Mouse (Mus musculus): ENCODE measurements around the gene Fosl1. TPM values are rescaled to one million over a fixed set of nuclear protein-coding genes. Genes with fewer than 3 reads are reported as not detected.
A peak's percentile ranks its signal among the peaks of the same experiment; 100 is the strongest.

Gene Fosl1
- polyA plus RNA-seq, 1 experiment from 2014 or later: 0.16 TPM

DNA sequence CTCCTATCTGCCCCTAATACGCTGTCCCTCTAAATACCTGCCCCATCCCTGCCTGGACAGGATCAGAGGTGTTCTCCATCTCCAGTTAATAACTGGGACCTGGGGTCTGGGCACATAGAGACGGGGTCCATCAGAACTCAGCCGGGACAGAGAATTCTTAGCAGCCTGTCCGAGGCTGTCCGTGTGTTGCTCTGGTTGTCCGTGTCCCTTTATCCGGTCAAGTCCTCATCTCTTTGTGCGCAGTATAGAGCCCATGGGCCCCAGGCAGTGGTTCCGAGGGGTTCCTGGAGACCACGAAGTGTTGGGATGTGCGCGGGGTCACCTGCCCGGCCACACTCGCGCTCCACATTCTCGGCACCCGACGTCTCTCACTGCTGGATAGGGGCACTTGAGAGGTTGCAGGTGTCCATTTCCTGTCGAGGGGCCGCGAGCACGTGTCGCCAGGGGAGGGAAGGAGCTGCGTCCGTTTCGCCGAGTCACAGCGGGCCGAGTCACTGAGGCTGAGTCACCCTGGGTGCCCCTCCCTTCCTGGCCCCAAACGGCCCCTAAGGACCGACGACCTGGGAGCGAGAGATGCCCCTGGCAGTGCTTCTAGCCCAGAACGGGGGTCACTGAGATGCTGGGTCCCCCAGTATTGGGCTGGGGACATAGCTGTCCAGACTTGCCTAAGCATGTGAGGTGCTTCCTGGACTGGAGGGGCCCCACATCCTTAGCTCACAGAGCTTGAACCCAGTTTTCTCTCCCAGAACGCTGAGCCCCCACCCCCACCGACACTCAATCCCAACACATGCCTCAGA lies 1.2 kb downstream of the Fosl1 start:
- H3K4me1 ChIP-seq (ENCODE audit: control insufficient read depth, insufficient read depth, low read length): peaks cover 19% of the 10 kb centered on the region
- peak overlapping the region; percentile 79 for H3K4me2 ChIP-seq (ENCODE audit: low read depth, low read length)
- WGBS: 5% methylated on average over 36 of the region's 36 CpGs
- H3K27me3 ChIP-seq (ENCODE audit: control insufficient read depth, insufficient read depth, low read length): peaks cover 45% of the 10 kb centered on the region
- H3K9ac ChIP-seq (ENCODE audit: low read length): peak overlapping the region; percentile 58; the same call in 1 of the 2 replicates
- no peak for ATAC-seq (replicated peaks; ENCODE audit: extremely low read depth, insufficient read depth, low FRiP score)
- H3K36me3 ChIP-seq (ENCODE audit: control insufficient read depth, insufficient read depth): no peaks in the 10 kb centered on the region
- peak overlapping the region; percentile 53 for H3K4me3 ChIP-seq (ENCODE audit: low read length)
- H3K27ac ChIP-seq (ENCODE audit: low read length): no peak overlapping the region
- H3K9me3 ChIP-seq (replicated peaks; ENCODE audit: control insufficient read depth, low read length): no peaks in the 10 kb centered on the region

DNA sequence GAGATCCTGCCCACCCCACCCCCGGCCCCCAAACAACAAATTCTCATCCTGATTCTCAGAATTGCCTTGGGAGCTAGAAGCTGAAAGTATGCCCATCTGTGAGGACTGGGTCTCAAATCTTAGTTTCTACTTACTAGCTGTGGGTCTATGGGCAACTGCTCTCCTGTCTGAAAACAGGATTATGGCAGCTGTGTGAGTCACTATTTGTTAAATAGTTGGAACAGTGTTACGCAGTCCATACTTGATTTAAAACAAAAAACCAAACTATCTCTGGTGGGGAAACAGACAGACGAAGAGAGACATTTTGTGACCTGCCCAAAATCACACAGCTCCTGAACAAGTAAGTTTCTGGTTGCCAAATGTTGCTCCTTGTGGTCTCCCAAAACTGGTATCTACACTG lies 2.3 kb downstream of the Fosl1 start:
- H3K36me3 ChIP-seq (ENCODE audit: control insufficient read depth, insufficient read depth): no peaks in the 10 kb centered on the region
- no peaks in the 10 kb centered on the region for H3K9me3 ChIP-seq (replicated peaks; ENCODE audit: control insufficient read depth, low read length)
- peaks cover 40% of the 10 kb centered on the region for H3K27me3 ChIP-seq (ENCODE audit: control insufficient read depth, insufficient read depth, low read length)
- H3K4me1 ChIP-seq (ENCODE audit: control insufficient read depth, insufficient read depth, low read length): peaks cover 19% of the 10 kb centered on the region
- WGBS: 76% methylated on average over 3 of the region's 3 CpGs
- H3K9ac ChIP-seq (ENCODE audit: low read length): no peak overlapping the region
- H3K27ac ChIP-seq (ENCODE audit: low read length): no peak overlapping the region
- ATAC-seq (replicated peaks; ENCODE audit: extremely low read depth, insufficient read depth, low FRiP score): no peak
- no peak overlapping the region for H3K4me2 ChIP-seq (ENCODE audit: low read depth, low read length)
- no peak overlapping the region for H3K4me3 ChIP-seq (ENCODE audit: low read length)

DNA sequence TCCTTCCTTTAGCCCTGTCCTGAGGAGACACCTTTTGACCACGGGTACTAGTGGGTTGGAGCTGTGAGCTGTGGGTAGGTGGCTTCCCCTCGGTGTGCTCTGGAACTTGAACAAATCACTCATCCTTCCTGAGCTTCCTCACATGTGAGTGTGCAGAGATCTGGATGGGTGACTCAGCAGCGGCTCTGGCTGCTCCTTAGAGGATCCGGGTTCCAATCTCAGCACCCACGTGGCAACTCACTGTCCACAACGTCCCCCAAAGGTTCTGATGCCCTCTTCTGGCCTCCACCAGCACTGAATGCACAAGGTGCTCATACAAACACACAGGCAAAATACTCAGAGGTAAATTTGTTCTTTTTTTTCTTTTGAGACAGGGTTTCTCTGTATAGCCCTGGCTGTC lies 4.4 kb downstream of the Fosl1 start:
- Histone ChIP-seq H3K9me3 (replicated peaks; ENCODE audit: control insufficient read depth, low read length) (no peaks in the 10 kb centered on the region), H3K9ac (ENCODE audit: low read length) (no peak overlapping the region), H3K36me3 (ENCODE audit: control insufficient read depth, insufficient read depth) (no peaks in the 10 kb centered on the region), H3K4me1 (ENCODE audit: control insufficient read depth, insufficient read depth, low read length) (peaks cover 34% of the 10 kb centered on the region), H3K27ac (ENCODE audit: low read length) (no peak overlapping the region), H3K4me2 (ENCODE audit: low read depth, low read length) (no peak overlapping the region), H3K4me3 (ENCODE audit: low read length) (no peak overlapping the region), H3K27me3 (ENCODE audit: control insufficient read depth, insufficient read depth, low read length) (peaks cover 29% of the 10 kb centered on the region)
- no peak for ATAC-seq (replicated peaks; ENCODE audit: extremely low read depth, insufficient read depth, low FRiP score)
- WGBS: 67% methylated on average over 6 of the region's 6 CpGs

DNA sequence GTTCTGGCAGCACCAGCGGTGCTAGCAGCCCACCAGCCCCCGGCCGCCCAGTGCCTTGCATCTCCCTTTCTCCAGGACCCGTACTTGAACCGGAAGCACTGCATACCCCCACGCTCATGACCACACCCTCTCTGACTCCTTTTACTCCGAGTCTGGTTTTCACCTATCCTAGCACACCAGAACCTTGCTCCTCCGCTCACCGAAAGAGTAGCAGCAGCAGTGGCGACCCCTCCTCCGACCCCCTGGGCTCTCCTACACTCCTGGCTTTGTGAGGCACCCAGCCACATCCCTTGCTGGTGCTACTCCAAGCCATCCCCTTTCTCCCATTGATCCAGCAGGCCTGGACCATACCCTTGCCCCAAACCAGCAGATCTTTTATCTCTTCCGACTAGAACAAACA lies 7.7 kb downstream of the Fosl1 start:
- 75% methylated on average over 12 of the region's 12 CpGs for WGBS
- Histone ChIP-seq H3K27me3 (ENCODE audit: control insufficient read depth, insufficient read depth, low read length) (peaks cover 6% of the 10 kb centered on the region), H3K4me3 (ENCODE audit: low read length) (peak overlapping the region; percentile 71), H3K27ac (ENCODE audit: low read length) (no peak overlapping the region), H3K9ac (ENCODE audit: low read length) (peak overlapping the region; percentile 82), H3K4me2 (ENCODE audit: low read depth, low read length) (peak overlapping the region; percentile 98), H3K9me3 (replicated peaks; ENCODE audit: control insufficient read depth, low read length) (no peaks in the 10 kb centered on the region), H3K36me3 (ENCODE audit: control insufficient read depth, insufficient read depth) (no peaks in the 10 kb centered on the region), H3K4me1 (ENCODE audit: control insufficient read depth, insufficient read depth, low read length) (peaks cover 25% of the 10 kb centered on the region)
- ATAC-seq (replicated peaks; ENCODE audit: extremely low read depth, insufficient read depth, low FRiP score): no peak

DNA sequence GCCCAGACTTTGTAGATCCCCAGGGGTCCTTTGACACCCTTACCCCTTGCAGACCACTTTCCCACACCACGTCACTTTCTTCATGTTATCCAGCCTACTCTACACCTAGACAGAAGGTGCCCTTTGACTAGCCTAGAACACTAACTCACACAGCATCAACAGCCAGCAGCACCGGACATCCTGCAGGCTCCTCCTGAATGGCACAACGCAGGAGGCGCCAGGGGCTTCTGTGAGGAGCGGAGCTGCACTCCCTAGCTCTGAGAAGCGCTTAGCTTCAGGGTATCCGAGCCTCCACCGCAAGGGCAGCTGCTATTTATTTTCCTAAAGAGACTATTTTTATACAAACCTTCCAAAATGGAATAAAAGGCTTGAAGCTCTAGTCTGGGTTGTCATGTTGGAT lies 8.2 kb downstream of the Fosl1 start:
- peak overlapping the region; percentile 82 for H3K9ac ChIP-seq (ENCODE audit: low read length)
- peak overlapping the region; percentile 89 for H3K27ac ChIP-seq (ENCODE audit: low read length)
- peak overlapping the region; percentile 71 for H3K4me3 ChIP-seq (ENCODE audit: low read length)
- no peaks in the 10 kb centered on the region for H3K36me3 ChIP-seq (ENCODE audit: control insufficient read depth, insufficient read depth)
- peak overlapping the region; percentile 98 for H3K4me2 ChIP-seq (ENCODE audit: low read depth, low read length)
- H3K9me3 ChIP-seq (replicated peaks; ENCODE audit: control insufficient read depth, low read length): no peaks in the 10 kb centered on the region
- 60% methylated on average over 8 of the region's 8 CpGs for WGBS
- H3K4me1 ChIP-seq (ENCODE audit: control insufficient read depth, insufficient read depth, low read length): peaks cover 25% of the 10 kb centered on the region
- no peak for ATAC-seq (replicated peaks; ENCODE audit: extremely low read depth, insufficient read depth, low FRiP score)
- peaks cover under 1% of the 10 kb centered on the region; the same call in 1 of the 2 replicates for H3K27me3 ChIP-seq (ENCODE audit: control insufficient read depth, insufficient read depth, low read length)

DNA sequence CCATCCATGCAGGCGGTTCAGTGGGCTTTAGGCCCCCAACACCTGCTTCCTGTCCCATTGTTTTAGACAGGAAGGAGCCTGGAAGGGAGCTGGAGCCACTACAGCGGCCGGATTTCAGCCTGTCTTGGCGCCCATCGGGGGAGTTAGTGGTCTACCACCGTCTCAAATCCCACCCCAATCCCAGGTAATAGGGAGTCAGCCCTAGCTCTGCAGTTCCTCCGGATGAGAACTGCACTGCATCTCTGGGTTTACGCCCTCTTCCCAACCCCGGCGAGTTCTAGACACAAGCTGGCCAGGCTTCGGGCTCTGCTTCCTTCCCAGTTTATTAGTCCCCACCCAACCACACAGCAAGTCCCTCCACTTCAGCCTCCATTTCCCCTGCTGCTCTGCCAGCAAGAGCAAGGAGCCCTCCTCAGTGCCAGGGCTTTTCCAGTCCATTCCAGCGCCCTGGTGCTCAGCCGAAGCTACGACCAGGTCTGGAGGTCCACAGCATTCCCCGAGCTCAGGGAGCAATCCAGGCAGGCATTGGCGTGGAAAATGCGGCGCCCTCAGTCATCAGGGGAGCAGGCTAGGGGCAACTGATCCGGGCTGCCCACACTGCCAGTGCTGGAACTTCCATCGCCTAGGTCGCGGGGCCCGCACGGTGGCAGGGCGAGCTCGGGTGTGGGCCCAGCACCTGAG lies 9.0 kb downstream of the Fosl1 start:
- Histone ChIP-seq H3K9ac (ENCODE audit: low read length) (peak overlapping the region; percentile 82), H3K4me1 (ENCODE audit: control insufficient read depth, insufficient read depth, low read length) (peaks cover 30% of the 10 kb centered on the region), H3K9me3 (replicated peaks; ENCODE audit: control insufficient read depth, low read length) (no peaks in the 10 kb centered on the region), H3K27ac (ENCODE audit: low read length) (peak overlapping the region; percentile 89), H3K27me3 (ENCODE audit: control insufficient read depth, insufficient read depth, low read length) (no peaks in the 10 kb centered on the region), H3K36me3 (ENCODE audit: control insufficient read depth, insufficient read depth) (no peaks in the 10 kb centered on the region), H3K4me2 (ENCODE audit: low read depth, low read length) (peak overlapping the region; percentile 98), H3K4me3 (ENCODE audit: low read length) (peak overlapping the region; percentile 71)
- 3% methylated on average over 26 of the region's 26 CpGs for WGBS
- peak; percentile 15; the same call in 1 of the 2 replicates for ATAC-seq (replicated peaks; ENCODE audit: extremely low read depth, insufficient read depth, low FRiP score)

DNA sequence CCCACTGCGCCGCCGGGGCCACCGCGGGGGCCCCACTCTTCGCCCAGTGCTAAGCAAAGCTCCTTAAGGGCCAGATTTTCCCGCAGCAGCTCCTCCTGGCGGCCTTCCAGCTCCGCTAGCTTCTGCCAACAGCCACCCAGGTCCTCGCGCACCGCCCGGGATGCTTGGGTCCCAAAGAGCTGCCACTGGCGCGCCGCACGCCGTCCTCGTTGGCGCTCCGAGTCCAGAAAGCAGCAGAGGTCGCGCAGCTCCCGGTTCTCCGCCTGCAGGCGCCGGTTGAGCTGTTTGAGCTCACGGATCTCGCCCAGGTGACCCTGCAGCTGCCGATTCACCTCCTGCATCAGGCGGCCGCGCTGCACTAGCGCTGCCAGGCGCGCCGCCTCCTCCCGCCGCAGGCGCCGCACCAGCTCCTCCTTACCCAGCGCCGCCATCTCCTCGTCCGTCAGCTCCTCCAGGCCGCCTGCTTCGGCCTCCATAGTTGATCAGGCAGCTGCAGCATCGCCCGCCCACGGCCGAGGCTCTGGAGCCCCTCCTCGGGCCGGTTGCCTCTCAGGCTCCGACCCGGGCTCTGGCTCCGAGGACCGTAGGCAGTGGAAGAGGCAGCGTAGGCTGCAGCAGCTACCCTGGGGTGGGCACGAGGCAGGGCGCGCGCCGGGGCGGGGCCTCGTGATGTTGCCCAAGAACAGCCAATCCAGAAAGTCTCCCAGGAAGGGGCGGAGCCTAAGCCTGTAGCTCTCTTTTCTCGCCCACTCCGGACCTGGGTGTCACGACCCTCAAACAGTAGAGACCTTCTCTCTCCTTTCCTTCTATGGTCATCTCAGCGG lies 9.8 kb downstream of the Fosl1 start:
- Histone ChIP-seq H3K27me3 (ENCODE audit: control insufficient read depth, insufficient read depth, low read length) (no peaks in the 10 kb centered on the region), H3K4me2 (ENCODE audit: low read depth, low read length) (peak overlapping the region; percentile 98), H3K4me1 (ENCODE audit: control insufficient read depth, insufficient read depth, low read length) (peaks cover 32% of the 10 kb centered on the region), H3K36me3 (ENCODE audit: control insufficient read depth, insufficient read depth) (no peaks in the 10 kb centered on the region), H3K27ac (ENCODE audit: low read length) (peak overlapping the region; percentile 89), H3K4me3 (ENCODE audit: low read length) (peak overlapping the region; percentile 71), H3K9me3 (replicated peaks; ENCODE audit: control insufficient read depth, low read length) (no peaks in the 10 kb centered on the region), H3K9ac (ENCODE audit: low read length) (peak overlapping the region; percentile 82)
- WGBS: under 1% methylated on average over 70 of the region's 70 CpGs
- peak; percentile 91 for ATAC-seq (replicated peaks; ENCODE audit: extremely low read depth, insufficient read depth, low FRiP score)

DNA sequence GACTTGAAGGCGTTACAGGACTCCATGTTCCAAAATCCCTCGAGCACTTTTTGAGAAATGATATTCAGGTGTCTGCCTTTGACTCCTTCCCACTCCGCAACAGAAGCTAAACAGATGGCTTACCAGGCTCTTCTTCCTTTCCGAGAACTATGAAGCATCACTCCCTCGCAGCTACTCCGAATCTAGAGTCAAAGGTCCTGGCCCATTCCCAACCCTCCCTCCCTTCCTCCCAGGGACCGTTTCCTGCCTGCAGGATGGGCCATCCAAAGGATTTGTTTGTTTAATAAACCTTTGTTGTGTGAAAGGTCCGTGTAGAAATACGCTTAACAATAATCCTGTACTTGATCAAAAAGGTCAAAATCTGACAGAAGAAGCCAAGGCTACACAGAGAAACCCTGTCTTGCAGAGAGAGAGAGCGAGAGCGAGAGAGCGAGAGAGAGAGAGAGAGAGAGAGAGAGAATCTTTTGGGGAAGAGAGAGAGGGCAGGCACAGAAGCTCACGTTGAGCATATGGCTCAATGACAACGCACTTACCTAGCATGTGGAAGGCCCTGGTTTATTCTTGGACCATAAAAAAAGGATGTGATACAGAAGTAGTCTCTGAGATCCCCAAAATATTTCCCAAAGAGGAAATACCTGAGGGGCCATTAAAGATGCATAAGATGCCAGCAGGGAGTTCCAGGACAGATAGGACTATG lies 10.5 kb downstream of the Fosl1 start, which contains the start of gene Ccdc85b:
Gene Ccdc85b, minus strand, starts transcription at position 149 of the 697 bp plus-strand sequence.
- H3K36me3 ChIP-seq (ENCODE audit: control insufficient read depth, insufficient read depth): peaks cover 3% of the 10 kb centered on the region; the same call in 1 of the 2 replicates
- no peaks in the 10 kb centered on the region for H3K27me3 ChIP-seq (ENCODE audit: control insufficient read depth, insufficient read depth, low read length)
- peak within 1 kb of the TSS; percentile 71 for H3K4me3 ChIP-seq (ENCODE audit: low read length)
- H3K9me3 ChIP-seq (replicated peaks; ENCODE audit: control insufficient read depth, low read length): no peaks in the 10 kb centered on the region
- peaks cover 32% of the 10 kb centered on the region for H3K4me1 ChIP-seq (ENCODE audit: control insufficient read depth, insufficient read depth, low read length)
- 16% methylated on average over 14 of the region's 14 CpGs for WGBS
- peak within 1 kb of the TSS; percentile 82 for H3K9ac ChIP-seq (ENCODE audit: low read length)
- H3K27ac ChIP-seq (ENCODE audit: low read length): peak within 1 kb of the TSS; percentile 89
- H3K4me2 ChIP-seq (ENCODE audit: low read depth, low read length): peak within 1 kb of the TSS; percentile 98
- ATAC-seq (replicated peaks; ENCODE audit: extremely low read depth, insufficient read depth, low FRiP score): 0 out of 2 replicates have a peak, but pooled peaks have one; percentile 0

Measured in heart, embryonic 16.5 days (tissue).